Mouse (Mus musculus) brain, adult 10 weeks (tissue): ENCODE measurements around the gene C530025M09Rik. TPM values are rescaled to one million over a fixed set of nuclear protein-coding genes. Genes with fewer than 3 reads are reported as not detected.

Source experiments
- polyA plus RNA-seq: library from polyadenylated mRNA; stranded (reverse); fragments of 350-450 nt; fragmentation: Illumina TruSeq; extraction: RNeasy Lipid Tissue Mini Kit (QIAGEN cat#74804); gene quantifications from one replicate; pipeline ENCODE4 v1.2.3, GENCODE M21; 2015; ENCODE audit warnings: low read depth, low replicate concordance

Gene C530025M09Rik
- not detected for polyA plus RNA-seq

GRCm38 (mm10) chr2:149830536-149831458 is at the start of gene C530025M09Rik:
Gene C530025M09Rik, minus strand, starts transcription at chr2:149831213.

DNA sequence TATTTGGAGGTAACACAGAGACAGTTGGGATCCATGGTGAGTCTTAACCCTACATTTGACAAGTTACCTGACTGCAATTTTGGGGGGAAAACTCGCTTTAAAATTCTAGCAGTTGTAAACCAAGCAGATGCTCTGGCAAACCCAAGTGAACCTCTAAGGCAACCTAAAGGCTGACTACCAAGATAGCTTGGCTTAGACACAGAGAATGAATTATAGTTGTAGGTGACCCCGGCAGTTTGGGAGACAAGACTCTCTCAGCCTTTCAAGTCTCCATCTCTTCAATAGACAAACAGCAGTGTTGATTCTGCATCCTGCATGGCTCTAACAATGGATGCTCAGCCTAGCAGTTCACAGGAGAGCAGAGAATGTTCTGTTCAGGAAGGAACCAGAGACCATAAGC is 2.1 kb downstream of the C530025M09Rik start, which contains the start of gene Syndig1:
Gene Syndig1 (plus strand): TSS at position 301 of the 400 bp plus-strand sequence.

Other genes starting within 250 kb of the C530025M09Rik start
- 54.9 TPM for gene Syndig1, start 2.0 kb downstream of the C530025M09Rik start, polyA plus RNA-seq